Mouse (Mus musculus) heart, adult 2 months (tissue): ENCODE measurements at regions not wholly inside any gene's neighbourhood (a gene's known extent, or its start where the extent isn't known, plus 50 kb on each side); places are given as distances from the start of the nearest gene placed in this dataset.

ENCODE experiments used
- CTCF ChIP-seq: fragments of 200-600 bp; IDR thresholded peaks from 2 replicates; pipeline ENCODE4 v1.8.1; 2022; ENCODE audit warnings: antibody characterized with exemption, mild to moderate bottlenecking, moderate library complexity
- EP300 ChIP-seq: fragments of 200-500 bp; IDR thresholded peaks from 2 replicates; pipeline ENCODE4 v1.6.1; 2011; ENCODE audit warnings: low read depth, low read length, control low read depth; ENCODE audit not compliant: insufficient read depth
- POLR2A ChIP-seq: fragments of 200-500 bp; IDR thresholded peaks from 2 replicates; pipeline ENCODE4 v1.6.1; 2011; ENCODE audit warnings: mild to moderate bottlenecking, low read depth, low read length, control low read depth; ENCODE audit not compliant: insufficient read depth

DNA sequence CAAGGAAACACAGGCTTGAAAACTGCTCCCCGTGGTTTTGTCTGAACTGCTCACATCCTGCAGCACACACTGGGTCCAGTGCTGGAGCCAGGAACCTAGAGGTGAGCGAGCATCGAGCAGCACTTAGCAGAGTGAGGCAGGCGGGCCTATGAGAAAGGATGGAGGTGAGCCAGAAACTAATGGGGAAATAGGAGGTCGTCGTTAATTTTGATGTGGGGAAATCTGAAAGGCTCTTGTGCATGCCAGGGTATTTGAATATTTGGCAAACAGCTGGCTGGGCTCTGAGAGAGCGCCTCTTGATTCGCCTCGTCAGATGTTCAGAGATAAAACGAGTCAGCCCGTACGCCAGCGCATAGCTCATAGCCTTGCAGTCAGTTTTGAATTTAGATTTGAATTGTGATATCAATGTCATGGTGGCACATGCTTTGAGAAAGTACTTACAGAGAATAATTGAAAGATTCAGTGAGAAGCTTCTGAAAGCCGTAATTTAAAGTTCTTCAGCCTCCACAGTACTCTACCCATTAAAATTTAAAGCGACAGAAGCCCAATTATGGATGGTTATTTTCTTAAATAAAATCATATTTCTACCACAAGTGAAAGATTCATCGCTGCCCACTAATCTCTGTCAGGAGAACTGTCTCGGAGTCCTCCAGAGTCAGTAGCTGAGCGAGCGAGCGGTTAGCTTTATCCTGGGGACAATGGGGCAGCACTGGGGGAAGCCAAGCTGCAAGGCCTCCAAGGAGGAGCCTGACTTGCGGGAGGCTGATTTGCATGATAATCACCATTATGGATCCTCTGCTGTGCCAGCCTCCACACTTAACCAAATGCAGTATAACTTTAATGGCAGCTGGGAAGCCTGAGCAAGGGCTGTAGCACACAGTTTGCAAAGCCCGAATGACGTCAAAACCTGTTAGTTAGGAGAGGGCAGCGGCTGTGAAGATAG, 227.9 kb upstream of the Nr2f1 start:
- TF ChIP-seq POLR2A (no peak), CTCF (no peak), EP300 (no peak)
